Mouse (Mus musculus) cerebellum, postnatal 14 days (tissue): ENCODE measurements at regions not wholly inside any gene's neighbourhood (a gene's known extent, or its start where the extent isn't known, plus 50 kb on each side); places are given as distances from the start of the nearest gene placed in this dataset.

Source experiments
- DNase-seq, 2 experiments: peaks; one replicate each; pipeline ENCODE4 v3.0.0; 2021; ENCODE audit warnings: mixed read lengths in 2 of 2

- DNase-seq, result no peak
Measured at GRCm38 (mm10) chr13:14898495-14898894, 268.5 kb downstream of the AW209491 start.

DNA sequence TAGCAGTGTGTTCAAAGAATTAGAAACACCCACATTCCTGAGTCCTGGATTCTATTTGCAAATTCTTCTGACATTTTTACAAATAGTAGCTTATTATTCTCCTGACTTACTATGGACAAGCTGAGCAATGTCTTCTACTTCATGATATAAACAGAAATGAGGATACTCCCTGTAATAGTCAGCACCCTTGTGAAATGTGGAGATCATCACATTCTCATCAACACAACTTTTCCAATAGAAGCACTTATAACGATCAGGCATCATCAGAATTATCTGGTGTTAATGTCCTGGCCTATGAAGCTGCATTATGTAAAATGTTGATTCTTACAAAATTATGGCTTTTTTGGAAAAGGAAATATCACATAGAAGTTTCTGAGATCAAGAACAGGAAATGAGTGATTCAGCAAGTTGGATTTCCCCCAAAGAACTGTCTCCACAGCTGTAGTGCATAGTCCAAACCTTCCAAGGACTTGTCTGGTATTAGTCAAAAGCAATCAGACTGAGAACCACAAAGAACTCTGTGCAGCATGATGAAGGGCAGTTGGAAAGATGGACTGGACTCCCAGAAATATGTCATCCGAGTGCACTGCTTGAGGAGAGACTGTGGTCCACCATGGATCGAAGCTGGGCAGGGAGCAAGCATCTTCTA, 300.3 kb downstream of the AW209491 start:
- no peak for DNase-seq

- no peak for DNase-seq
Measured at GRCm38 (mm10) chr13:14966187-14966726, 336.3 kb downstream of the AW209491 start.

DNA sequence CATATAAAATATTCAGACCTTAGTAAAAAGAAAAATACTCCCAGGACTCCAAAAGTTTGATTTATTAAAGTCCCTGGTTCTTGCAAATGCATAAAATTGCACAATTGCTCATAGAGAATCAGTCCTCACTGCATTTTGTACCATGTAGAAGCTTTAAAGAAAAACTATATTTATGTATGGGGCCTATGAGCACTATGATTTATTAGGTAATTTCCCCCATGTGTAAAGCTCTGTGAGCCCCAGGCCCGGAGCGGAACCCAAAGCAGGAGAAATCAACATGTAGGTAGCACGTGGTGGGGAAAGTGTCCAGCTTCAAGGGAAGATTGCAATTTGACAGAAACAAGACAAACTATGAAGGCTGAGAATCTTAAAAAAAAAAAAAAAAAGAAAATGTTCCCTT, 372.7 kb downstream of the AW209491 start:
- no peak for DNase-seq

DNA sequence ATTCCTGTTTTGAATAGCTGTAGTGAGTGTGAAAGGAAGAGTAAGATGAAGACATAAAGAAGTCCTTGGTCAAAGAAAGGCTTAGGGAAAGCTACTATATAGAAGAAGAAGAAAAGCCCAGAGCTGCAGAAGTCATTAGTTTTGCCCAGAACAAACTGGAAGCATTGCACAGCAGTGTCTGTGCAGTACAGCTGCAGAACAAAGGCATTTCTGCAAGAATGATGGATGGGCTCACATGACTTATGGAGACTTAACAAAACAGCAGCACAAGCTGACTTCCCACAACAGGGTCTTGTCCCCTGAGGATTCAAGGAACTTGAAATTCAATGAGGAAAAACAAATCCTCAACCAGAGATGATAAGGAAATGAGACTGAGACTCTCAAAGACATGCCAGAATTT, 381.7 kb downstream of the AW209491 start:
- DNase-seq, result no peak

DNA sequence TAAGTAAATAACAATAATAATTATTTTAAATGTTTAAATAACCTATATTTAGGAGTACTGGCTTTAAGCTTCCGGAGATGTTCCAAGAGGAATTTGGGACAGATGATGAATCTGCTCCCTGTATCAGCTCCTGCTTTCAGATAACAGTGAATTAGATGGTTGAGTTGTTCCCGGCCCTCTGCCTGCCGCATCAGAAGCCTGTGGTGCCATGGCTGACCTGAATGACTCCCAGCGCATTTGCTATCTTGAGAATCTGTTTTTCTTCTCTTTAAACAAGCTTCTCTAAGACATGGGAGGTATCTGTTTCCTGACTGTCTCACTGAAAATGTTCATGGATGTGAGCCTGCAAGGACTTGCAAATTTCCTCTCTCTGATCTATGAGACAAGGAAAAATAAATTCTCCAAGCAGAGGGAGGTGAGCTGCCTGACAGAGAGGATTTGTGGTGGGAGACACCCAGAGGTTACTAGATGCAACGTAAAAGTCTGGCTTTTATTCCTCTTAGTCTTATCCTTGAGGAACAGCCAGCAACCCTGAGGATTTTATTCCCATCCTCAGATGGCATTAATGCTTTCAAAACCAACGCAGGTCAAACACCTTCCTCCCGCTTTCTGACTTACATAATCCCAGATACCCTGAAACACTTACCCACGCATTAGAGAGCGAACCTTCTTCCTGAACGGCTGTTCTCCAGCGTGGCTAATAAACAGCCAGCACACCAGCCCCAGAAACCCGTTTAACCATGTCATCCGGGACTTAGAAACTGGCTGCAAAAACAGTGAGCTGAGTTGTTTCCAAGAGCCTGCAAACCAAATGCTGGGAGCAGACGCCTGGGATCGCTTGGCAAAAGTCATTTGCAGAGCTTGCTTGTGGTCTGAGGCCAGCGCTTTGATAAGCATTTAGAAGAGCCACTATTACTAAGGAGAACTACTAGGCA, 389.1 kb downstream of the AW209491 start:
- peak in 1 of 2 experiments; percentile 2 for DNase-seq

DNA sequence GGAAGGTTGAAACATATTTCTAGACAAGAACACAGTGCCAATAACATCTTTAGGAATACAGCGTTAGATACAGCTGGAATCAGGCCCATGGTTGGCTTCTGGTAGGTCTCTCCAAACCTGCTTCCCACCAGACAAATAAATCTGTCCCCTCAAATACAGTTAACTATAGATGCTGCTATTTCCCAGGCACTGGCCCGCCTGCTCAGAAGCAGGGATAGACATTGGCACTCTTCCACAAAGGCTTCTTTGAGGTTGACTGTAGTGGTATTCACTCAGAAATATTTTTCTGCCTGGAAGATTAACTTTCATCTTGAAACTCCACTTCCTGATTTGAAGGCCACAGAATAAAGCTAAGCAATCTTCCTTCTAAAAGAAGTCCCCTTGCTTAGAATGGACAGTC, 396.6 kb downstream of the AW209491 start:
- DNase-seq, result no peak

GRCm38 (mm10) chr13:15052667-15053375, 410.2 kb upstream of the Gli3 start:
- DNase-seq, result peak; percentile 7 to 25

- no peak for DNase-seq
Measured at GRCm38 (mm10) chr13:15054705-15055104, 408.3 kb upstream of the Gli3 start.

GRCm38 (mm10) chr13:15078635-15079094, 384.4 kb upstream of the Gli3 start:
- DNase-seq, result no peak

- DNase-seq, result no peak
Measured at GRCm38 (mm10) chr13:15079148-15079547, 383.9 kb upstream of the Gli3 start.

DNA sequence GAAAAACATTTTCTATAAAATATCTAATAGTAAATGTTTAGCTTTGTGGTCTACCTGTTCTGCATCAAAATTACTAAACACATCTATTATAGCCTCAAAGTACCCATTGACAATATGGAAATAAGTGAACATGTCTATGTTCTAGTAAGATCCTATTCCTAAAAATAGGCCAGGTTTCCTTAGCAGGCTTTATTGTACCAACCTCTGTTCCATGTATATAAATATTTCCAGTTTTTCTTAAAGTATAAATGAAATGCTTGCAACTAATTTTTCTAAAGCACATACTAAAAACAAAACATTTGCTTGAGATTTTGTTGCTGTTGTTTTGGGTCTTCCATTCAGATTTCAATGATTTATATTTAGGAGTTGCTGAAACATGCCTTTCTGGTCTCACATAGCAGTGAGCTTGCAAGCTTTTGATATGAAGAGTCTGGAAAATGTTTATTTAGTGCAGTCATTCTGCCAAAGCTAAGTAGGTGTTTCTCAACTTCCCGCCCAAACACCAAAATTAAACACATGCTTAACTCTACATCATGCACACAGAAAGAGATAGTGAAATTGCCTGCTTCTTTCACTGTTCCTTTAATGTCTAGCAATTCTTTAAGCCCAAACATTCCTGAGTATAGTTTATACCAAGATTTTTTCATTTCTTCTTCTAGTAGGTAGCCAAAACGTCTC, 380.6 kb upstream of the Gli3 start:
- no peak for DNase-seq

- DNase-seq, result no peak
Measured at GRCm38 (mm10) chr13:15094836-15095235, 368.2 kb upstream of the Gli3 start.

GRCm38 (mm10) chr13:15107753-15108305, 355.2 kb upstream of the Gli3 start:
- no peak for DNase-seq

GRCm38 (mm10) chr13:15113383-15113782, 349.7 kb upstream of the Gli3 start:
- DNase-seq, result peak; percentile 11 to 20

GRCm38 (mm10) chr13:15130249-15130648, 332.8 kb upstream of the Gli3 start:
- no peak for DNase-seq

DNA sequence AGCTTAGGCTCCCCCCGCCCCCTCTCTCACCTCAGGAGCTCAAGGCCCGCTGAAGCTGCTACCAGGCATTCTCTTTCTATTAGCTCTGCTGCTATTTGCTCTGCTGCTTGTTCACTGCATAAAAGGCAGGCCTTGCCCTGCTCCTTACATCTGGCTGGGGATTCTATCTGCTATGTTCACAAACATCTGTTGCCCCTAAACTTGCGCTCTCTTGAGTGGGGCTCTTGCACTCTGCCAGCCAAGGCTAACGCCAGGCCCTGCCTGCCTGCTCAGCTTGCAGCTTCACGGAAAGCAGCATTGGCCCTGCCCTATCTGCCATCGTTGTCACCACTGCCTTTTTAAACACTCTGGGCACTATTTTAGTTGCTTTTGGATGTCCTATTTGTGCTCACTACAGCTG, 316.9 kb upstream of the Gli3 start:
- DNase-seq, result no peak

- no peak for DNase-seq
Measured at GRCm38 (mm10) chr13:15180898-15181297, 282.1 kb upstream of the Gli3 start.

DNA sequence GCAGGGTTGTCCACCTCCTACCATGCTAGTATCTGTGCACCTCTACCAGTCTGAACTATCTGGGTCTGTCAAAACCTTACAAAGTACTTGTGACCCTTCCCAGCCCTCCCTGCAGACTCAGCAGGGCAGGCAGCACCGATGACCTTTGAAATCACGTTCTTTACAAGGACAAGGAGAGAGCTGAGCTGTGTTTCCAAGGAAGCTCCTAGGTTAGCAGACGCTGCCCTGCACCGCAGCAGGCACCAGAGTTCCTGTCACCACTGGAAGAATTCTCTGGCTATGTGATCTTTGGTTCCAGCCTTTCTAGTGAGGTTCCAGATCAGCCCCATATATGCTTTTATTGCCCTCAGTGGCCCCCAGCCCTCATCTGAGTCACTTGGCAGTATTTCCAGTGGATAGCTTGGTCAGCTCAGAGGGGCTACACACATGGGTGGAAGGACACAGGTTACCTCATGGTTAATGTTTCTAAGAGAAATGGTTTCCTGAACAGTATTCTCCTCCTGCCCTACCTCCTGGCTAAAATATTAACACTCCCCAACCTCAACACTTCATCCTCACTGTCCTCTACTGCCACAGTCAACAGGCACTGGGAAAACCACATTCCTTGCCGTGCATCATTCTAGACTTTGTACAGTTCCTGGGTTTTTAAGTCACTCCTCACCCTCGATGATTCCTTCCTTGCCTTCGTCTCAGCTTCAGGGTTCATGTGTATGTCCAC, 251.2 kb upstream of the Gli3 start:
- DNase-seq, result no peak

DNA sequence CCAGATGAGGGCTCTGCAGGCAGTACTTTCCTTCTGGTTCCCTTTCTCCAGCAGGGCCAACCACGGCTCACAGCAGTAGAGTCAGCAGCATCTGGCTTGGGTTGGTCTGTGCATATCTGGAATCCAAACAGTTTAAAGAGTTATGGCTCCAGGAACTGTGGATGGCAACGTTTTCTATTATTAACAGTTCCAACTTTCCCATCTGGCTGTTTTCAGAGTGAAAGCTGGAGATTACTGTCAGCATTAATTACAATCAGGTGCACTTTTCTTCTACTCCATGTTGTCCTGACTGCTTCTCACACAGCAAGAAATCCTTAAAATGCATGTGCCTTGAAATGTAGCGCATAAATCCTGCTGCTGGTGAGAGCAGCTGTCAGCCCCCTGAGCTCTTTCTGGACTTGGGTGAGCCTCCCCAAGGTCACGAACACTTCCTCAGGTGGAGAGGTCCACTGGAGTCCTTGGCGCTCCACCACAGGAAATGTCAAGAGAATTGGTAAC, 250.6 kb upstream of the Gli3 start:
- DNase-seq, result no peak

DNA sequence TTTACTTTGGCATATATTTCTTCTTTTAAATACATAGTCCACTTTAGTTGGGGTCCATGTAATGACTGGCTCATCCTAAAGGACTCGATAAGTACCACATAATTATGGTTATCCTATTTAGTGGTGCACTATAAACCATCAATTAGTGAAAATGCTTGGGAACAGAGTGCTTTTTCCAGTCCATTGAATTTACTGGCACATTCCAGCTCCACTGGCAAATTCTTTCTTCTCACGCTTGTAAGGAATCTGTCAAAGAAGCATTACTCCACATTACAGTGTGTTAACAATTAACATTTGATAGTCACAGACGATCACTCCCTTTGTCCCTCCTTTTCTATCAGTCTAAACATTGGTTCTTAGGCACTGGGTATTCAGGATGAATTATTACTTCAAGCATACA, 241.7 kb upstream of the Gli3 start:
- no peak for DNase-seq
